Mouse (Mus musculus): Measurements from ENCODE around the gene Mlec.
"Not testable (repeated sequence)": the region's sequence is repeated elsewhere in the genome, so short reads cannot be mapped to it uniquely, and the experiment has no call there.

Mlec gene

DNA sequence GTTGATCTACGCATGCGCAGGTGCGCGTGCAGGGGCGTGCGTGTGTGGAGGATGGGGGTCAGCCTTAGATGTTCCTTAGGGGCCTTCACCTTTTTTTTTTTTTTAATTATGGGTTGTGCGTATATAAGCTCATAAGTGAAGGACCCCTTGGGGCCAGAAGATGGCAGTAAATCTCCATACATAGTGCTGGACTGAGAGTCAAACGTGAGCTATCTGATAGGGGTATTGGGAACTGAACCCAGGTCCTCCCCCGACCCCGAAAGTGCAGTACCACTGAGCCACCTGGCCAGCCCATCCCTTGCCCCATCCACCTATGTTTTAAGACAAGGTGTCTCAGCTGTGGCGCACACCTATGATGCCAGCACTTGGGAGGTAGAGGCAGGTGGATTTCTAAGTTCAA lies 21.6 kb upstream of the Mlec start:
- DNase-seq (ENCODE audit: low spot score): no peak

DNA sequence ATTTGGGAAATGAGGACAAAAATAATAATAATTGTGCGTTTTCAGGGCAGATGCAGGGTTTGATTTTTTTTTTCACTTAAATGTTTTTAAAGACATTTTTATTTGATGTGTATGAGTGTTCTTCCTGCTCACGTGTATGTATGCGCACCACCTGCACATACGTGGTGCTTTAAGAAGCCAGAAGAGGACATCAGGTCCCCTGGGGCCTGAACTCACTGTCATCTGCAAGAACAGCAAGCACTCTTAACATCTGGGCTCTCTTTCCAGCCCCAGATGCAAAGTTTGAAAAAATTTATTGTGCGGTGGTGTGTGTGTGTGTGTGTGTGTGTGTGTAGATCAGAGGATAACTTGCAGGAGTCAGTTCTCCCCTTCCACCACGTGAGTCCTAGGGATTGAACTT lies 19.9 kb upstream of the Mlec start:
- DNase-seq (ENCODE audit: low spot score): no peak

DNA sequence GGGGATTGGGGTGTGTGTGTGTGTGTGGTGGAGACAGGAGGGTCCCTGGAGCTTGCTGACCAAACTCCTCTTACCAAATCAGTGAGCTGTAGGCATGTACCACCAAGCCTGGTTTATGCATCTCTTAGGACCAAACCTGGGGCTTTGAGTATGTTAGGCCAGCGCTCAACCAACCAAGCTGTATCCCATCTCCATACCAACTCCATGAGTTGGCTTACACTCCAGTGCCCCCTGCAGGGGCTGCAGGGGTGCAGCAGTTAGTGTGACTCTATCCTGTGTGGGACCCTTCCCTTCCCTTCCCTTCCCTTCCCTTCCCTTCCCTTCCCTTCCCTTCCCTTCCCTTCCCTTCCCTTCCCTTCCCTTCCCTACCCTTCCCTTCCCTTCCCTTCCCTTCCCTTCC lies 16.6 kb upstream of the Mlec start:
- no peak for DNase-seq (ENCODE audit: low spot score)

DNA sequence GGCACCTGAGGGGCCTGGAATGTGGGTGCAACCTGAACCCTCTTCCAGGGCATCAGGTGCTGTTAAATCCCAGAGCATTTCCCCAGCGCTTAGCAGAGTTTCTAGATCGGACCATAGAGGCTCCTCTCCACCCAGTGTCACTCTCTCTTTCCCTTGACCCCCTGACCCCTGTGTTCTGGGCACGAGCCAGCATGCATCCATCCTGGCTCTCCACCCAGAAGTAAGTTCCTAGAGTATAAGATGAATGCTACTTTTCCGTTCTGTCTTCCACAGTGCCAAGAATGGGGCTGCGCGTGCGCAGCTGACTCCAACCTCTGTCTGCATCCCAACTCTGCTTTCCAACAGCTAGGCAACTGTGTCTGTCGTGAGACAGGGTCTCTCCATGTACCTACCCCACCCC lies 12.2 kb upstream of the Mlec start:
- no peak for DNase-seq (ENCODE audit: low spot score)

DNA sequence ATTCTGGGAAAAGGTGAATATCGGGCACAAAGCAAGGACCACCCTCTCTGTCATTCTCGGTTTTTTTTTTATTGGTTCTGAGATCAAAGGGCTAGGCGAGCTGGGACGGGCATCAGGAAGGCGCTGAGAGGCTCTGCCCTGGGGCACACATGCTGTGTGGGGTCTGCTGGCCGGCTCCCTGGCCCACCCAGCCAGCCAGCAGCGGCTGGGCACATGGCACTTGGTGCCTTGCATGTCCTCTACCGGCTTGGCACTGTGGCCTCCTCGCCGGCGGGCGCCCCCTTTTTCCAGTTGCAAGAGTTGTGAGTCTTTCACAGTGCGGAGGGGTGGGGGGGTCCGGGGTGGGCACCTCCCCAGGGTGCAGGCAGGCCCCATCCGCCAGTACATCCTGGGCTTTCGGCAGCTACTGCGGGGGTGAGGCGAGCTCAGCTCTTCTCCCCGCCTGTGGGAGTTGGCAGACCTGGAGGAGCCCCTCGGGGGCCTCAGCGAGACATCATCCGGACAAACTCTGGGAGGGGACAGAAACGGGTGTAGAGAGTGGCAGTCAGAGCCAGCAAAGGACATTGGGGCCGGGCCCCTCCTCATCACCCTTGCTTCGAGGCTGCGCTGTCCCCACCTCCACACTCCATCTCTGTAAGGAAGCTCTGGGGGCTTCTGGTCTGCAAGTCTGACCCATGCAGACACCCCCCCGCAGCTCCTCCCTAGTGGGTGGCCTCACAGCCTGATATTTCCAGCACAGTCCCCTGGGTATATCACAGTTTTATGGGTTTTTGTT lies 10.8 kb upstream of the Mlec start:
- DNase-seq (ENCODE audit: low spot score): no peak

DNA sequence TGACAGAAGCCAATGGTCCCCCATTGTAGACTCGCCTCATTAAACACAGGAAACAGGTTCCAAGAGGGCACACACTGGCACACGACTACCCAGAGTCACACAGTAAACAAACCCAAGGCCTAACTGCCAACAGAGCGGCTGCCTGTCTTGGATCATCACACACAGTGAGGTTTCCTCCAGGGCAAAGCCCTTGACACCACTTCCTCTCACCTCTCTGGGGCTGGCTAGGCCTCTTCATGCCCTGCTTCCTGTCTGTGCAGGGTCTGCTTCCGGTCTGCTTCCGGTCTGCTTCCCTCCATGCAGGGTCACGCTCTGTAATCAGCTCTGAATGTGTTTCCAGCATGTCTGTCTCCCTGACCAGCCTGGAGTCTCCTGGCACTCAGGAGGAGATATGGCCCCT lies 9.4 kb upstream of the Mlec start:
- no peak for DNase-seq (ENCODE audit: low spot score)

DNA sequence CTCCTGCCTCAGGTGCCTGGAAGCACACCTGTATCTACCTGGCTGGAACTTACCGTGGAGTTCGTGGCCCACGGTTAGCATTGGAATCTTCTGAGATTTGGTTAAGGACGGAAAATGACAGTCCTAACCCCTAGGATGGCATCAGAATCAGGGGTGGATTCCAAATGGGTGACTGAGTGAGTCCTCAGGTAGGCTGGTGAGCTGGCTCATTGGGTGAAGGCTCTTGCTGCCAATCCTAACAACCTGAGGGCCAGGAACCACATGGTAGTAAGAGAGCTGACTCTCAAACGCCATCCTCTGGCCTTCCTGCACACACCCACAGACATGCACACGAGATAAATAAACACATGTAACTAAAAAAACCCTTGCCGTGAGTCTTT lies 8.8 kb upstream of the Mlec start:
- DNase-seq (ENCODE audit: low spot score): no peak

DNA sequence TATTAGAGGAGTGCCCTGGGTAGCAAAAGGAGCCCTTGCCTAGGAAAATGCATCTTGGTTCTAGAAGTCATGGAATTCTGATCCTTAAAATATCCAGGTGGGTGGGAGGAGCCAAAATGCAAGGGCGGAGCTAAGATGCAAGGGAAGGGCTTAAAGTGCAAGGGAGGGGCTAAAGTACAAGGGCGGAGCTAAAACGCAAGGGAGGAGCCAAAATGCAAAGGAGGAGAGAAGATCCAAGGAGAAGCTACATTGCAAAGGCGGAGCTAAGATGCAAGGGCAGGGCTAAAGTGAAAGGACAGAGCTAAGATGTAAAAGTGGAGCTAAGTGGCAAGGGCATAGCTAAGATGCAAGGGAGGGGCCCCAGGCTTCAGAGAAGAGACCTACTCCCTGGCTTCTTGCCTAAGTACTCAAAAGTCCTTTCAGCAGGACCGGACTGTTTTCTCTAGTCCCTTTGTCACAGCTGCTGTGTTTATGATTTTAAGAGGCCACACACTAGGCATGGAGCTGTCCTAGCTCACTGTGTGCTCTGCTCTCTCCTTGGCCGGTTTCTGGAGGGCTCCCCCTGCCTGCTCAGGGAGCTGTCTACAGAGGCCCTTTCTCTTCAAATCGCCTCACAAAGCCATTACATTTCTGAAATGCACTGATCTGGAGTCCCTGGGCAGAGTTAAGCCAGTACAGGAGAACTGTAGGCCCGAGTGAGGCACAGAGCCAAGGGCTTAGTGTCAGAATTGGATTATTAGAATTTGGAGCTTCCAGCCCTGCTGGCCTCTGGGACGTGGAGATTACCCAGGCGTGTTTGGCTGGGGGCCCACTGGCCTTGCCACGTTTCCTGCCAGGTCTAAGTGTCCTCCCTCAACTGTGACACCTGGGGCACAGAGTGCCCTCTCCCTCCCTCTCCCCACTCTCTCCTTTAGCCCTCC lies 8.2 kb upstream of the Mlec start:
- DNase-seq (ENCODE audit: low spot score): no peak

DNA sequence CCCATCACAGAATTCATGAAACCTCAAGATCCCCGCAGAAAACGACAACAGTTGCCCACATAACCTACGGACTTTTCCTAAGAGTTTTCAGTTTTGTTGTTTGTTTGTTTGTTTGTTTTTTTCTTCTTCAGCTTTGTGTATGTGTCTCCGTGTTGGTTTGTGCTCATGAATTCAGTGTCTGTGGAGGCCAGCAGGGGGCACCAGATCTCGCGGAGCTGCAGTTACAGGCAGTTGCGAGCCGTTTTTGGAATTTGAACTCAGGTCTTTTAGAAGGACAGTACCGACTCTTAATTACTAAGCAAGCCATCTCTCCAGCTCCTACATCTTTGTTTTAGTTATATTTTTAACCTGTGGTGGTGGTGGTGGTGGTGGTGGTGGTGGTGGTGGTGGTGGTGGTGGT lies 7.4 kb upstream of the Mlec start:
- DNase-seq (ENCODE audit: low spot score): no peak

DNA sequence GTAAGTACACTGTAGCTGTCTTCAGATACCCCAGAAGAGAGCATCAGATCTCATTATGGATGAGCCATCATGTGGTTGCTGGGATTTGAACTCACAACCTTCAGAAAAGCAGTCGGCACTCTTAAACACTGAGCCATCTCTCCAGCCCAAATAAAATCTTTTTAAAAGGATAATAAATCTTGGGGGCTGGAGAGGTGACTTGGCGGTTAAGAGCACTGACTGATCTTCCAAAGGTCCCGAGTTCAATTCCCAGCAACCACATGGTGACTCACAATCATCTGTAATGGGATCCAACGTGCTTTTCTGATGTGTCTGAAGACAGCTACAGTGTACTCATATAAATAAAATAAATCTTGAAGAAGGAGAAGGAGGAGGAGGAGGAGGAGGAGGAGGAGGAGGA lies 6.5 kb upstream of the Mlec start:
- not testable (repeated sequence) for DNase-seq (ENCODE audit: low spot score)

DNA sequence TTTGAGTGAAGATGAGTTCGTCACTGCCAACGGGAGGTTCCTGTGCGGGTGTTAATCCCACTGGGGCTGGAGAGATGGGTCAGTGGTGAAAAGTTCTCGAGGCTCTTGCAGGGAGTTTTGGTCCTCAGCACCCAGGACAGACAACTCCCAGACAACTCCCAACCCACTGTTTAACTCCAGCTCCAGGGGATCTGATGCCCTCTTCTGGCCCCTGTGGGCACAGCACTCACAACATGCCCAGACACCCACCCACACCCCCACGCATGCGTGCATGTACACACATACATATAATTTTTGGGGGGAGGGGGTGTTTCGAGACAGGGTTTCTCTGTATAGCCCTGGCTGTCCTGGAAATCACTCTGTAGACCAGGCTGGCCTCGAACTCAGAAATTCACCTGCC lies 5.6 kb upstream of the Mlec start:
- peak; percentile 62 for DNase-seq (ENCODE audit: low spot score)

DNA sequence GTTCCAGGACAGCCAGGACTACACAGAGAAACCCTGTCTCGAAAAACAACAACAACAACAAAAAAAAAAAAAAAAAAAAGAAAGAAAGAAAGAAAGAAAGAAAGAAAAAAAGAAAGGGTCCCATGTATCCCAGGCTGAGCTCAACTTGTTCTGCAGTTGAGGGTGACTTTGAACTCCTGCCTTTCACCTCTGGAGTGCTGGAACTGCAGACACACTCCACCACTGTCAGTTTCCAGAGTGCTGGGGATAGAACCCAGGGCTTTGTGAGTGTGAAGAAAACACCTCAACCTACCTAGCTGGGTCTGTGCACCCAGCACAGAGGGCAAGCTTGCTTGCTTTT lies 3.9 kb upstream of the Mlec start:
- not testable (repeated sequence) for DNase-seq (ENCODE audit: low spot score)

DNA sequence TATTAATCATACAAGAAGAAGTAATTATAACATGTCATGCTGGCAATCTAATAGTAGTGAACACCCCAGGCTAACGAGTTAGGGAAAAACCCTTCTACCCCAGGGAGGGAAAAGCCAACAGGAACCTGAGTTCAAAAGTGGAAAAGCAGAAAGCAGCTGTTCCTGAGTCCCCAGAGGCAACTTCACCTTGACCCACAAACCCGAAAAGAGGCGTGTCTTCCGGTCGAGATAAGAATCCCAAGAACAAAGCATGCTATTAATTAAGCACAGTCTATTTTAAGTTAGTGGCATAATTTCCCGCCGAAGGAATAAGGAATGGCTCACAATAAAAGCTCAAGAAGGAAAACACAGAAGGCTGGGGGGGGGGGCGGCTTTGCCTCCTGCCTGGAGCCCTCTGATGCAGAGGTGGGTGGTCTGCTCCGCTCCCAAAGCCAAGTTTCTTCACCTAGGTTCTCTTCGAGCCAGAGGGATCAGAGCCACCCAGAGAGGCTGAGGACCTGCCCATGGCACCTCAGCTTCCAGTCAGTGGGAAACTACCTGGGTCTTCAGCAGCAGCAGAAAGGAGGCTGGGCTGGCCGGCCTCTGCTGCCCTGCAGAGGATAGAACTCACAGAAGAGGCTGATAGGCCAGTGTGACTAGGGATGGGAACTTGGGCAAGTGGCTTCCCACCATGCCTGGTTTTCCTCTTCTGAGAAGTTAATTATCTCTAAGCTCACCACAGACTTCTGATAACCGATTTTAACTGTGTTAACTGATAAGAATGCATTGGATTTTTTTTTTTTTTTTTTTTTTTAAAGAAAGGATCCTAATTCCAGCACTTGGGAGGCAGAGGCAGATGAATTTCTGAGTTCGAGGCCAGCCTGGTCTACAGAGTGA lies 3.3 kb upstream of the Mlec start:
- no peak for DNase-seq (ENCODE audit: low spot score)

DNA sequence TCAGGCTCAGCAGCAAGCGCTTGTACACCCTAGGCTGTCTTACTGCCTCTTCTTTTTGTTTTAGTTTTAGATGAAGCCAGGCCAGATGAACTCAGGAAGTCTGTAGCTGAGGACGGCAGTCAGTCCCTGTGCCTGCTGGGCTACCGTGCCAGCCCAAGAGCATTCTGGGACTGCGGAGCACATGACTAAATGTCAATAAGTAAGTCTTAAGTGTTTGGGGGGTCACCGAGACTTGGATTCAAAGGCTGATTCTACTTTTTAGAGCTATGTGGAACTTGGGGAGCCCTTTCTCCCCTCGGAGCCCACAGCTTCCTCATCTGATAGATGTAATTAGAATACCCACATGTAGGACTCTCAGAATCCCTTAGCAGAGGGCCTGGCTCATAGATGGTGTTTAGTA lies 2.7 kb upstream of the Mlec start:
- DNase-seq (ENCODE audit: low spot score): no peak

DNA sequence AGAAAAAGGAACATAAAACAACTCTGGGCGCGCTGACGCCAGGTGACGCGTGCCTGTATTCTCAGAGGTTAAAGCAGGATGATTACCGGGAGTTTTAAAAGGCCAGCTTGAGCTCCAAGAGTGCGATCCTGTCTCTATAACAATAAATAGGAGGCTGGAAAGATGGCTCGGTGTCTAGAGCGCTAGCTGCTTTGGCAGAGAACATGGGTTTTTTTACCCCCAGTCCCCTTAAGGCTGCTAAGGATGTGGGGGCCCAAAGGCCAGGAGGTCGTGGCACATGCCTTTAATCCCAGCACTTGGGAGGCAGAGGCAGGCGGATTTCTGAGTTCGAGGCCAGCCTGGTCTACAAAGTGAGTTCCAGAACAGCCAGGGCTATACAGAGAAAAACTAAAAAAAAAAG lies 1.2 kb upstream of the Mlec start:
- DNase-seq (ENCODE audit: low spot score): no peak

DNA sequence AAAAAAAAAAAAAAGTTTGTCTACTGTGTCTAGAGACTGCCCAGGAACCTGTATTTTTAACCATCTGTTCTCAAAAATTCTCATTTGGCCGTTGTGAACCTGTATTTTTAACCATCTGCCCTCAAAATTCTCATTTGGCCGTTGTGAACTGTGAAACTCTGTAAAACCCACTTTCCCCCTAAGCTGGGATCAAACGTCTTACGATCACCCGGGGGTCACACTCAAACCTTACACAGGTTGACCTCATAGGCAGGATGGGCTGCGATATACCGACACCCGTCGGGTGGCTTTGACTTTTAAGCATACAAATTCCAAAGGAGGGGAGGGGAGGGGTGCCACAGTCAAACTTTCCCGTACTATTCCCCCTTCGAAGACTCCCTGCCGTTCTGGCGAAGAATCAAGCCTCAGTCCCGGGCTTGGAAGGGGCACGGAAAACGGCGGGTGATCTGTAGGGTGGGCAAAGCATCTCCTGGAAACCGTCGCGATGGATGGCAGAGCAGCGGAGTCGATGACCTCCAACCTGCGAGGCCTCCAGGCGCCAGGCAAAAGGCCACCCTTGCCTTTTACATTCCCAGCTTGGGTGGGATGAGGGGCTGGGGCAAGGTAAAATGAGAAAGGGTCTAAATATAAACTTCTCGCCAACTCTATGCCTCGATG lies 918 bp downstream of the Mlec start:
- peak; percentile 21 for DNase-seq (ENCODE audit: low spot score)

DNA sequence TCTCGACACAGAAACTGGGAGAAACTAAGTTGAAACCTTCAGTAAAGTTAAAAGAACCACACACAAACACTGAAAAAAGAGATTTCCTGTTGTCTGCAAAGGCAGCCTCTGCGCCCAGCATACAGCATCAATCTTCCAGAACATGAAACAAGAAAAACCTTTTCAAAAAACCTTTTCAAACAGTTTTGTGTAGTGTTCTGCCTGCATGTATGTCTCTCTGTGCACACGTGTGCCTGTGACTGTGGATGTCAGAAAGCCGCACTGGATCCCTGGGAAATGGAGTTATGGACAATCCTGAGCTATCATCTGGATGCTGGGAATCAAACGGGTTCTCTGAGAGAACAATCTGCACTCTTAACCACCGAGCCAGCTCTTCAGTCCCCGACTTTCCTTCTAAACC lies 1.6 kb downstream of the Mlec start:
- DNase-seq (ENCODE audit: low spot score): no peak

DNA sequence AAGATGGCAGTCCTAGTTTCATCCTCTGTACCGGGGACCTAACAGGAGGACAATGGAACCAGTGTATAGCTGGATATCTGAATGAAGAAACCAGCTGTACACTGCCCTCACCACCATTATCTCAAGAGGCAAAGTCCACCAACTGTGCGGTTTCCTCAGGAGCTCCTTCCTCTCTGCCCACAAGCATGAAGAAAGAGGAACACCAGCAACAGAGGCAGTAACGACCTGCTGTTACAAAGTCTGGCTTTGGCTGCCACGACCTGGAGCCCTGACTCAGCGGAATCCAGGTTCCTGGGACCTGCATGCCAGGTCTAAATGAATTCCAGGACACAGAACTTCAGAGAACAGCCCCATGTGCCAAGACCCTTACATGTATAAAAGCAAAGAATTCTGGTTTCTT lies 2.1 kb downstream of the Mlec start:
- no peak for DNase-seq (ENCODE audit: low spot score)

DNA sequence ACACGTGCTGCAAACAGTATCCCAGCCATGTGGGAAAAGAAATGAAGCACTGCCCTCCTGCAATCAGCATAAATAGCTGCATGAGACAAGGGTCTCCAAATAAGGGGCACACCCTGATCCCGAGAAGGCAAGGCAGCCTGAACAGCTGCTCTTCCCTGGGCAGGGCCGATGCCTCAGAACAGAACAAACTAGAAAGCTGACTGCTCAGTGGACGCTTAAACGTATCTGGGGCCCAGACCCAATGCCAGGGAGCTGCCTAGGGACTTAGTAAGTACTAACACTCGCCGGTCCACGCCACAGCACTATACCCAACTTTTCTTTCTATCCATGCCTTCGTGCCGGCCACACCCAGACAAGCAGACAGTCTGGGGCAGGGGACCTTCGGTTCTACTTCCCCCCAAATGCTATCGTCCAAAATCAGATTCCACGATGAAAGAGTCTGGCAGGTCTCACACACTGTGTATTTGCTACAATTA lies 2.8 kb downstream of the Mlec start:
- no peak for DNase-seq (ENCODE audit: low spot score)

DNA sequence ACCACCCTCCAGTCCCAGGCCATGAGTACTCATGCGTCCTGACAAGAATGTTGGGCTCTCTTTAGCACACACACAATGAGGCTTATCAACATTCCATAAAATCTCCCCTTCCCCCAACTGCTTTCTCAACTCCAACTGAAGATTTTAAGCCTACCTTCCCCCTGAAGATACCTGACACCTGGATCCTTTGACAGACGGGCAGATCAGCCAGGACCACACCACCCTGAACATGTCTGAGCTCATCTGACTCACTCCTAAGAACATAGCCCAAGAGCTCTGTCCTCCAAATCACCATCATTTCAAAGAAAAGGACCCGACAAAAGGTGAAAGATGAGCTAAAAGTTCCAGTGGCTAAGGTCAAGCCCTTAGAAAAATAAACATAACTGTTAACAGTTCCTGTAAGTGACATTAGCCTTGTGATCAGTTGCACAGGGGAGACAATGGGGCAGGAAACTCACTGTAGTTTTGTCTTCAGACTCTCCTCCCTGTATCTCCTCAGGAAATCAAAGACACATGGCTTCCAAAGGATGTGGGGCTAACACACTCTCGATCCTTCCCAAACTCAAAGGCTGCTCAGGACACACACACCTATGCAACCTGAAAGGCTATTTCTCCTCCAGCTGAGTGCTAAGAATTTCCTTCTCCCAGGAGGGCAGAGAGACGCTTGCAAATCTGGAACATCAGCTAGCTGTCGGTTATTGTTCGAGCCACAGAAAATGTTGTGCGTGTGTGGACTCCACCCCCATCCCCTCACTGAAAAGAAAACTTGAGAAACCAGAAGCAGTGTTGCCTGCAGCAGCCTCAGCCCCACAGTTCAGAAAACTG lies 5.6 kb downstream of the Mlec start:
- DNase-seq (ENCODE audit: low spot score): no peak

DNA sequence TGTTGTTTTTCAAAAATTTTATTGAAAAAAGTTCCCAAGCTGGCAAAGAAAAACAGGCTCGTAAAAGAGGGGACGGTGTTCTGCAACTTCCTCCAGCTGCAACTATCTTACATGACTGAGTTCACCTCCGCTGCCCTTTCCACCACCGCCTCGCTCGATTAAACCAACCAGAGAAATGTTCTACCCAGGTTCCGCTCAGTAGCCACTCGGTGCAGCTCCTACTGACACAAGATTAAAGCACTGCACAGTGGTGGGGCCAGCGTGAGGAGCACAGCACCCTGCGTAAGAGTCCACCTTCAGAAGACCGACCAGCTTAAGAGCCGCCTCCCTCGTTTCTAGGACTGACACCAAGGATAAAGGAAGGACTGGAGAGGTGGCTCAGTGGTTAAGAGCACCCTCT lies 6.5 kb downstream of the Mlec start:
- DNase-seq (ENCODE audit: low spot score): no peak

Data from urinary bladder, postnatal 25 days (tissue).